Mouse (Mus musculus): ENCODE data around the gene Slc5a10.

DNA sequence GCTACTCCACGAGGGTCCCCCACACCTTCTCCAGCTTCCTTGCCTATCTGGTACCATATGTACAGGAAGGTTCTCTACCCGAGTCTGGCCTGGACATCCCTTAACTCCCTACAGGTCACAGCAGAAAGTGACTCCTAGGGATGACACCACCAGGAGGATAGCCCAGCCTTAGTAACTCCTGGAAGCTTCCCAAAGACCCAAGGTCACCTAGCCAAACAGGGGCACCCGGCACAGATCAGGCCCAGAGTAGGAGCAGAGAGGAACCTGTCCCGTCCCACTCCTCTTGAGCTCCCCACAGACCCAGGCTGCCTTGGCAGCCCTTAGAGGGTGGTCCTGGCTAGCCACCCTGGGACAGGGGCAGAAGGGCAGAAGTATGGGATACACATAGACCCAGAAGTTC lies 55.2 kb downstream of the Slc5a10 start:
- TF ChIP-seq CTCF (IDR thresholded peaks at IDR 0.05; ENCODE audit: extremely low read depth, insufficient read depth, low read length) (no peak), POLR2A (IDR thresholded peaks at IDR 0.05; ENCODE audit: extremely low read depth, insufficient read depth, low read length) (no peak)
